Mouse (Mus musculus) embryonic fibroblast, embryonic 13.5 days (primary cell): ENCODE data around the gene Nol12. TPM values are rescaled to one million over a fixed set of nuclear protein-coding genes. Genes with fewer than 3 reads are reported as not detected.

Experiments used
- H3K27ac ChIP-seq: 2 replicates; pipeline ENCODE4 v1.5.1; 2012; ENCODE audit warnings: low read length, control low read depth, inconsistent platforms; ENCODE audit not compliant: insufficient read depth
- H3K4me1 ChIP-seq: 2 replicates; pipeline ENCODE4 v1.6.1; 2011; ENCODE audit warnings: low read length; ENCODE audit not compliant: control insufficient read depth, insufficient read depth
- H3K4me3 ChIP-seq: 2 replicates; pipeline ENCODE4 v1.5.1; 2011; ENCODE audit warnings: mild to moderate bottlenecking, control low read depth, low read length; ENCODE audit not compliant: insufficient read depth
- CTCF ChIP-seq: IDR thresholded peaks from 2 replicates; pipeline ENCODE4 v1.5.1; 2011; ENCODE audit warnings: mild to moderate bottlenecking, control low read depth, low read length, moderate library complexity, borderline replicate concordance; ENCODE audit not compliant: insufficient read depth
- POLR2A ChIP-seq: IDR thresholded peaks from 2 replicates; pipeline ENCODE4 v1.6.1; 2011; ENCODE audit warnings: low read depth, mild to moderate bottlenecking, control low read depth, low read length, moderate library complexity
- polyA plus RNA-seq: library from polyadenylated mRNA; stranded (reverse); fragments of >200 nt; gene quantifications from 2 replicates; pipeline ENCODE4 v1.2.4, GENCODE M21; 2011; ENCODE audit warnings: low read depth; ENCODE audit not compliant: missing spikeins, insufficient read length

The Nol12 gene
- 46.6 and 55.4 TPM in 2 replicates for polyA plus RNA-seq

DNA sequence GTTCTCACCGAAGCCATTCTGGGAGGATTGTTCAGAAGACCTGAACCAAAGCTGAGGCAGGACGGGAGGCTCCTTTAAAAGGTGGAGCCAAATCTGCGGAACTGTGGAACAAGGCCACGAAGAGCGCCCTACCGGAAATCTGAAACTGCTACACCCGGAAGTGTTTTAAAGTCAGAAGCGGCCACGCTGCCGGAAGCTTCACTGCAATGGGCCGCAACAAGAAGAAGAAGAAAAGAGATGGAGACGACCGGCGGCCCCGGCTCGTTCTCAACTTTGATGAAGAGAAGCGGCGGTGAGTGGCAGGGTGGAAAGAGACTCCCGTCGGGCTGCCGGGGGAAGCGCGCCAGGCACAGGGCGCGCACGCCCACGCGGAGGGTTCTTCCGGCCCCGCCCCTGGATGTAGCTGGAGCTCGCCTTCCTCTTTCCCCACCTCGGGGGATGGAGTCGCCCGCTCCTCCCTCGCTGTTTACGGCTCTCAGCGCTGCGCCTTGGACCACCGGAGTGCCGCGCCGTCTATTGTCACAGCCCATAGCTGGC lies at the start of gene Nol12:
Nol12 (plus strand) TSS at position 150 of the 537 bp plus-strand sequence.
- TF ChIP-seq POLR2A: peak; percentile 96
- TF ChIP-seq CTCF: no peak
- Histone ChIP-seq H3K4me3 (peak within 1 kb of the TSS; percentile 58), H3K27ac (peak within 1 kb of the TSS; percentile 85), H3K4me1 (peaks cover 10% of the 10 kb centered on the region; the same call in 1 of the 2 replicates)

- Histone ChIP-seq H3K4me3 (no peak overlapping the region), H3K4me1 (no peaks in the 10 kb centered on the region), H3K27ac (no peak overlapping the region)
- no peak for TF ChIP-seq POLR2A
- no peak for TF ChIP-seq CTCF
Measured at GRCm38 (mm10) chr15:78889401-78889853, 45.3 kb upstream of the Nol12 start.

- no peaks in the 10 kb centered on the region for H3K4me1 ChIP-seq
- H3K27ac ChIP-seq: no peak overlapping the region
- no peak overlapping the region for H3K4me3 ChIP-seq
Measured at GRCm38 (mm10) chr15:78892440-78892839, 42.3 kb upstream of the Nol12 start.

GRCm38 (mm10) chr15:78894726-78895125 lies 40.0 kb upstream of the Nol12 start:
- no peaks in the 10 kb centered on the region for H3K4me1 ChIP-seq
- no peak overlapping the region for H3K4me3 ChIP-seq
- no peak for TF ChIP-seq POLR2A
- TF ChIP-seq CTCF: no peak
- H3K27ac ChIP-seq: no peak overlapping the region

More at GRCm38 (mm10) chr15:78892440-78892839, 42.3 kb upstream of the Nol12 start:
- TF ChIP-seq CTCF (no peak), POLR2A (no peak)

DNA sequence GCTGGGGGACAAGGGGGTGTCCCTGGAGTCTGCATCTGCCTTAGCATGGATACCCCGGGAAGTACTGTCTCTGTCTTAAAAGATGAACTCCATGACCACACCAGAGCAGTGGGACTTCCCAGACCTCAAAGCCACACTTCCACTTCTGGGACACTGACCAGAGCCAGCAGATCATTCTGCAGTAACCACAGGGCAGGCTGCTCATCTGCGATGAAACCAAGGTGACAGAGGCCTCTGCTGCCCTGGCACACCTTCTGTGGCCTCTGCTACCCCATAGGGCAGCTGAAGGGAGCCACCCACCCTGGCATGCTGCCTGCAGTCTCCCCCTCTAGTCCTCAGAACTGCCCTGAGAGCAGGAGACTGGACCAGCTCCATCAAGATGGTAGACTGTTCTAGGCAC lies 39.0 kb upstream of the Nol12 start:
- Histone ChIP-seq H3K27ac (no peak overlapping the region), H3K4me1 (no peaks in the 10 kb centered on the region)

GRCm38 (mm10) chr15:78896149-78896548 lies 38.6 kb upstream of the Nol12 start:
- no peak for TF ChIP-seq CTCF
- no peak for TF ChIP-seq POLR2A
- Histone ChIP-seq H3K27ac (no peak overlapping the region), H3K4me1 (no peaks in the 10 kb centered on the region), H3K4me3 (no peak overlapping the region)

More for the DNA sequence above, 39.0 kb upstream of the Nol12 start:
- H3K4me3 ChIP-seq: no peak overlapping the region
- no peak for TF ChIP-seq POLR2A
- TF ChIP-seq CTCF: no peak

GRCm38 (mm10) chr15:78897488-78897887 lies 37.2 kb upstream of the Nol12 start:
- H3K27ac ChIP-seq: no peak overlapping the region
- TF ChIP-seq POLR2A: no peak
- TF ChIP-seq CTCF: no peak
- H3K4me3 ChIP-seq: no peak overlapping the region
- H3K4me1 ChIP-seq: no peaks in the 10 kb centered on the region

- no peak for TF ChIP-seq POLR2A
- TF ChIP-seq CTCF: no peak
- Histone ChIP-seq H3K4me3 (no peak overlapping the region), H3K27ac (no peak overlapping the region), H3K4me1 (no peaks in the 10 kb centered on the region)
Measured at GRCm38 (mm10) chr15:78898507-78899001, 36.2 kb upstream of the Nol12 start.

- peak within 1 kb of the TSS; percentile 35 for H3K27ac ChIP-seq
- peak within 1 kb of the TSS; percentile 91 for H3K4me3 ChIP-seq
- TF ChIP-seq CTCF (no peak), POLR2A (no peak)
- no peaks in the 10 kb centered on the region for H3K4me1 ChIP-seq
Measured at GRCm38 (mm10) chr15:78899409-78899739, 35.4 kb upstream of the Nol12 start, which contains the start of gene Gm49510. Gm49510 (plus strand) TSS chr15:78899667.

- peak within 1 kb of the TSS; percentile 35 for H3K27ac ChIP-seq
- TF ChIP-seq CTCF (no peak), POLR2A (peak; percentile 69)
- peak within 1 kb of the TSS; percentile 91 for H3K4me3 ChIP-seq
- no peaks in the 10 kb centered on the region for H3K4me1 ChIP-seq
Measured at GRCm38 (mm10) chr15:78899740-78900584, 34.8 kb upstream of the Nol12 start, which contains the start of gene Sh3bp1. Sh3bp1 (plus strand) TSS chr15:78899768.
